Mouse (Mus musculus) olfactory bulb, adult 2 months (tissue): ENCODE measurements around the gene Rasgef1b.

Experiments
- CTCF ChIP-seq: fragments of 200-500 bp; IDR thresholded peaks from 2 replicates; pipeline ENCODE4 v1.5.1; 2012; ENCODE audit warnings: low read depth, mild to moderate bottlenecking, low read length, moderate library complexity; ENCODE audit not compliant: insufficient read depth
- POLR2A ChIP-seq: fragments of 200-500 bp; IDR thresholded peaks from 2 replicates; pipeline ENCODE4 v1.6.1; 2012; ENCODE audit warnings: mild to moderate bottlenecking, low read depth, low read length, moderate library complexity; ENCODE audit not compliant: insufficient read depth

GRCm38 (mm10) chr5:99380166-99380565 is 348.7 kb downstream of the Rasgef1b start:
- no peak for TF ChIP-seq POLR2A
- no peak for TF ChIP-seq CTCF
